ENCODE assay signal across 24 mouse cellular contexts in the genomic region with DNA sequence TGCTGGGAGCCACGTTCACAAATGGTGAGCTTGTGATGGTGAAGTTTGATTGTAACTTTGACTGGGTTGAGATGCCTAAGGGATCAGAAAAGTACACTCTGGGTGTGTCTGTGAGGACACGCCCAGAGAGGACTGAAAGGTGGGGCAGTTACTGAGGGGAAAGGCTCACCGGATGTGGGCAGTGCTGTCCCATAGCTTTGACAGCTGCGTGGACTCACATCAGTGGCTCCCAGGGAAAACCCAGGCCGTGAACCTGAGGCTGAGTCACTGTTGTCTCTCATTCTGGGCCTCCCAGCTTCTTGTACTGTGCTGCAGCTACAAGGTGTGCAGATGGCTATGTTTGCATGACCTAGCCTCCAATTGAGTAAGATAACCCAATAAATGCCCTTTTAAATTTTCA. TPM values are rescaled to one million over a fixed set of nuclear protein-coding genes. Genes with fewer than 3 reads are reported as not detected.
DNase-seq lines count a peak whose midpoint lies in the region; ATAC-seq and TF ChIP-seq lines count a peak whose summit lies in the region.
"Had no signal": no experiment of that assay in that cellular context is flagged by ENCODE, and none has a peak within 500 bp of the region (broad histone marks: within the 10 kb centered on the region; RNA-seq: fewer than 3 reads in every experiment).

No protein-coding gene starts in this region.

- H3K27me3 ChIP-seq in intestine, embryonic 15.5 days (replicated peaks) = 0 out of 2 replicates have a peak, but pooled peaks cover under 1% of the 10 kb centered on the region
- H3K27me3 ChIP-seq in intestine, embryonic 16.5 days (replicated peaks; ENCODE audit: control insufficient read depth, insufficient read depth, low read length) = no peaks in the 10 kb centered on the region
- H3K27me3 ChIP-seq in ES-Bruce4 (ENCODE audit: control insufficient read depth, insufficient read depth, low read length, poor library complexity, severe bottlenecking) = no peaks in the 10 kb centered on the region
- H3K27me3 ChIP-seq in forebrain, embryonic 14.5 days (replicated peaks; ENCODE audit: control insufficient read depth, insufficient read depth, low read length) = no peaks in the 10 kb centered on the region
- no peaks in the 10 kb centered on the region for H3K27me3 ChIP-seq in midbrain, postnatal 0 days (ENCODE audit: insufficient read depth, low read length)
- H3K27me3 ChIP-seq: forebrain, embryonic 13.5 days; hindbrain, embryonic 15.5 days had no signal

- no peaks in the 10 kb centered on the region for H3K4me1 ChIP-seq in intestine, embryonic 15.5 days (replicated peaks)
- H3K4me1 ChIP-seq in intestine, embryonic 16.5 days (ENCODE audit: control insufficient read depth, insufficient read depth, low read length) = no peaks in the 10 kb centered on the region
- H3K4me1 ChIP-seq in ES-Bruce4 (ENCODE audit: control insufficient read depth, insufficient read depth, low read length) = peaks cover 2% of the 10 kb centered on the region
- H3K4me1 ChIP-seq in forebrain, embryonic 14.5 days (ENCODE audit: control insufficient read depth, insufficient read depth, low read length) = no peaks in the 10 kb centered on the region
- no peaks in the 10 kb centered on the region for H3K4me1 ChIP-seq in midbrain, postnatal 0 days (ENCODE audit: insufficient read depth, low read length)
- H3K4me1 ChIP-seq: embryonic facial prominence, embryonic 13.5 days; forebrain, embryonic 13.5 days; heart, embryonic 13.5 days; hindbrain, embryonic 15.5 days had no signal

- no peak overlapping the region for H3K4me2 ChIP-seq in intestine, embryonic 15.5 days (replicated peaks)
- H3K4me2 ChIP-seq in intestine, embryonic 16.5 days (ENCODE audit: low read depth, low read length) = no peak overlapping the region
- H3K4me2 ChIP-seq in forebrain, embryonic 14.5 days (ENCODE audit: low read length) = no peak overlapping the region
- H3K4me2 ChIP-seq in midbrain, postnatal 0 days (ENCODE audit: low read depth, low read length, poor library complexity, severe bottlenecking) = no peak overlapping the region
- H3K4me2 ChIP-seq: embryonic facial prominence, embryonic 13.5 days; forebrain, embryonic 13.5 days; heart, embryonic 13.5 days; hindbrain, embryonic 15.5 days had no signal

- 68% methylated on average over 5 of the region's 5 CpGs for WGBS in intestine, embryonic 15.5 days
- 68% methylated on average over 5 of the region's 5 CpGs for WGBS in intestine, embryonic 16.5 days
- 89% methylated on average over 5 of the region's 5 CpGs for WGBS in forebrain, embryonic 14.5 days
- 89% methylated on average over 5 of the region's 5 CpGs for WGBS in midbrain, postnatal 0 days

- TF ChIP-seq EP300 in ES-Bruce4 (IDR thresholded peaks at IDR 0.05; ENCODE audit: insufficient read depth, low read depth, low read length) = no peak

- DNase-seq in adrenal gland, postnatal 10 days = no peak
- DNase-seq in forebrain, embryonic 14.5 days (ENCODE audit: low spot score) = no peak
- DNase-seq in midbrain, postnatal 0 days (ENCODE audit: low spot score) = no peak
- DNase-seq: adrenal gland, postnatal 25 days; B cell, adult 2 months; cerebellum, adult 18-20 months; cerebellum, adult 9-11 months; cerebellum, postnatal 36 days; gastrocnemius, adult 2 months; gastrocnemius, postnatal 25 days; heart, adult 11 months; heart, postnatal 36 days had no signal

- H3K9me3 ChIP-seq in intestine, embryonic 15.5 days = no peaks in the 10 kb centered on the region
- H3K9me3 ChIP-seq in intestine, embryonic 16.5 days (ENCODE audit: control insufficient read depth, low read length) = no peaks in the 10 kb centered on the region
- peaks cover 11% of the 10 kb centered on the region for H3K9me3 ChIP-seq in ES-Bruce4 (replicated peaks; ENCODE audit: control insufficient read depth, insufficient read depth, low read length, poor library complexity, severe bottlenecking)
- H3K9me3 ChIP-seq in forebrain, embryonic 14.5 days (replicated peaks; ENCODE audit: control insufficient read depth, low read length) = no peaks in the 10 kb centered on the region
- H3K9me3 ChIP-seq in midbrain, postnatal 0 days (ENCODE audit: low read length) = no peaks in the 10 kb centered on the region
- H3K9me3 ChIP-seq: embryonic facial prominence, embryonic 13.5 days; forebrain, embryonic 13.5 days; heart, embryonic 13.5 days; hindbrain, embryonic 15.5 days had no signal

- peak; percentile 31; the same call in 1 of the 2 replicates for ATAC-seq in intestine, embryonic 15.5 days
- ATAC-seq in intestine, embryonic 16.5 days = no peak
- ATAC-seq in megakaryocyte-erythroid progenitor cell, adult 5-6 weeks (replicated peaks; ENCODE audit: low FRiP score, low TSS enrichment, poor library complexity, severe bottlenecking) = 0 out of 2 replicates have a peak, but pooled peaks have one; percentile 47
- no peak for ATAC-seq in forebrain, embryonic 14.5 days
- no peak for ATAC-seq in midbrain, postnatal 0 days (ENCODE audit: low FRiP score)
- ATAC-seq: activated CD4-positive, CD25-positive, alpha-beta regulatory T cell, adult 4 months; forebrain, embryonic 13.5 days had no signal

- H3K9ac ChIP-seq in intestine, embryonic 15.5 days = no peak overlapping the region
- H3K9ac ChIP-seq in intestine, embryonic 16.5 days (ENCODE audit: low read depth, low read length) = no peak overlapping the region
- H3K9ac ChIP-seq in ES-Bruce4 (ENCODE audit: low read depth, poor library complexity, severe bottlenecking) = no peak overlapping the region
- H3K9ac ChIP-seq in forebrain, embryonic 14.5 days (ENCODE audit: low read length) = no peak overlapping the region
- H3K9ac ChIP-seq in midbrain, postnatal 0 days (replicated peaks; ENCODE audit: low read length, poor library complexity, severe bottlenecking) = no peak overlapping the region
- H3K9ac ChIP-seq: embryonic facial prominence, embryonic 13.5 days; forebrain, embryonic 13.5 days; heart, embryonic 13.5 days; hindbrain, embryonic 15.5 days had no signal

- no peak for TF ChIP-seq CTCF in ES-Bruce4 (IDR thresholded peaks at IDR 0.05; ENCODE audit: low read depth, low read length)
- TF ChIP-seq CTCF in midbrain, postnatal 0 days (IDR thresholded peaks at IDR 0.05) = no peak

- no peak overlapping the region for H3K27ac ChIP-seq in intestine, embryonic 15.5 days
- H3K27ac ChIP-seq in intestine, embryonic 16.5 days (ENCODE audit: low read length) = no peak overlapping the region
- H3K27ac ChIP-seq in ES-Bruce4 (ENCODE audit: insufficient read depth, low read length) = peak overlapping the region; percentile 92
- no peak overlapping the region for H3K27ac ChIP-seq in forebrain, embryonic 14.5 days (ENCODE audit: low read depth, low read length)
- no peak overlapping the region for H3K27ac ChIP-seq in midbrain, postnatal 0 days (ENCODE audit: low read depth, low read length)
- H3K27ac ChIP-seq: embryonic facial prominence, embryonic 13.5 days; forebrain, embryonic 13.5 days; gastrocnemius, adult 2 months; heart, embryonic 13.5 days; hindbrain, embryonic 15.5 days had no signal

- no peaks in the 10 kb centered on the region for H3K36me3 ChIP-seq in intestine, embryonic 15.5 days
- no peaks in the 10 kb centered on the region for H3K36me3 ChIP-seq in intestine, embryonic 16.5 days (ENCODE audit: control insufficient read depth, insufficient read depth, low read length)
- H3K36me3 ChIP-seq in ES-Bruce4 (ENCODE audit: control insufficient read depth, insufficient read depth, low read length, poor library complexity, severe bottlenecking) = no peaks in the 10 kb centered on the region
- H3K36me3 ChIP-seq in forebrain, embryonic 14.5 days (ENCODE audit: control insufficient read depth, insufficient read depth, low read length) = no peaks in the 10 kb centered on the region
- no peaks in the 10 kb centered on the region for H3K36me3 ChIP-seq in midbrain, postnatal 0 days (ENCODE audit: insufficient read depth, low read length)
- H3K36me3 ChIP-seq: embryonic facial prominence, embryonic 13.5 days; heart, embryonic 13.5 days; hindbrain, embryonic 15.5 days had no signal

- no peak overlapping the region for H3K4me3 ChIP-seq in intestine, embryonic 15.5 days (replicated peaks)
- H3K4me3 ChIP-seq in intestine, embryonic 16.5 days (ENCODE audit: low read length) = no peak overlapping the region
- no peak overlapping the region for H3K4me3 ChIP-seq in ES-Bruce4 (ENCODE audit: low read depth, low read length)
- H3K4me3 ChIP-seq in forebrain, embryonic 14.5 days (ENCODE audit: low read depth, low read length) = no peak overlapping the region
- no peak overlapping the region for H3K4me3 ChIP-seq in midbrain, postnatal 0 days (ENCODE audit: low read depth, low read length)
- H3K4me3 ChIP-seq: embryonic facial prominence, embryonic 13.5 days; forebrain, embryonic 13.5 days; gastrocnemius, adult 2 months; heart, embryonic 13.5 days; hindbrain, embryonic 15.5 days had no signal

- no peak for TF ChIP-seq POLR2A in ES-Bruce4 (IDR thresholded peaks at IDR 0.05; ENCODE audit: insufficient read depth, low read length)

RNA-seq across cellular contexts. Expression of gene Wdr20, which starts 12.3 kb away (rescaled TPM):
- polyA plus RNA-seq in intestine, embryonic 15.5 days (2015; fragmentation: Nextera tagmentation; extraction: Ambion mirVana) = 19.8 and 21.7 TPM in 2 replicates
- polyA plus RNA-seq in intestine, embryonic 16.5 days (2015; fragmentation: Nextera tagmentation; extraction: Ambion mirVana) = 21.1 and 21.7 TPM in 2 replicates
- polyA plus RNA-seq in ES-Bruce4 (2011; ENCODE audit: insufficient read depth, insufficient read length, low read depth, missing spikeins) = 32.7 and 36.4 TPM in 2 replicates
- 19.0 and 42.1 TPM in 2 replicates for total RNA-seq in megakaryocyte-erythroid progenitor cell, adult 5-6 weeks (2014; fragmentation: Nextera tagmentation)
- total RNA-seq in megakaryocyte-erythroid progenitor cell, adult 5-6 weeks (2017) = 29.1 and 29.5 TPM in 2 replicates
- total RNA-seq in adrenal gland, postnatal 10 days (2021) = 10 to 100 TPM; 37.2 to 45.6 TPM
- polyA plus RNA-seq in forebrain, embryonic 14.5 days (2014; fragmentation: Nextera tagmentation; extraction: Ambion mirVana) = 24.6 and 29.7 TPM in 2 replicates
- 33.8 and 38.7 TPM in 2 replicates for total RNA-seq in midbrain, postnatal 0 days (2014; rRNA removed)
- polyA plus RNA-seq in midbrain, postnatal 0 days (2015; fragmentation: Nextera tagmentation; extraction: Ambion mirVana) = 16.0 and 16.2 TPM in 2 replicates

RNA-seq across cellular contexts. Expression of gene Hsp90aa1, which starts 23.0 kb away (rescaled TPM):
- 887 and 955 TPM in 2 replicates for polyA plus RNA-seq in intestine, embryonic 15.5 days (2015; fragmentation: Nextera tagmentation; extraction: Ambion mirVana)
- 679 and 790 TPM in 2 replicates for polyA plus RNA-seq in intestine, embryonic 16.5 days (2015; fragmentation: Nextera tagmentation; extraction: Ambion mirVana)
- 4,323 and 4,421 TPM in 2 replicates for polyA plus RNA-seq in ES-Bruce4 (2011; ENCODE audit: insufficient read depth, insufficient read length, low read depth, missing spikeins)
- total RNA-seq in megakaryocyte-erythroid progenitor cell, adult 5-6 weeks (2014; fragmentation: Nextera tagmentation) = 1,358 and 1,376 TPM in 2 replicates
- total RNA-seq in megakaryocyte-erythroid progenitor cell, adult 5-6 weeks (2017) = 3,639 and 4,695 TPM in 2 replicates
- total RNA-seq in adrenal gland, postnatal 10 days (2021) = 100 to 1,000 TPM; 271 to 276 TPM
- polyA plus RNA-seq in forebrain, embryonic 14.5 days (2014; fragmentation: Nextera tagmentation; extraction: Ambion mirVana) = 1,205 and 1,208 TPM in 2 replicates
- total RNA-seq in midbrain, postnatal 0 days (2014; rRNA removed) = 567 and 693 TPM in 2 replicates
- polyA plus RNA-seq in midbrain, postnatal 0 days (2015; fragmentation: Nextera tagmentation; extraction: Ambion mirVana) = 1,476 and 1,620 TPM in 2 replicates

RNA-seq across cellular contexts. Expression of gene 1700001K19Rik, which starts 43.1 kb away (rescaled TPM):
- not detected in 2 replicates for polyA plus RNA-seq in intestine, embryonic 15.5 days (2015; fragmentation: Nextera tagmentation; extraction: Ambion mirVana)
- not detected in 2 replicates for polyA plus RNA-seq in intestine, embryonic 16.5 days (2015; fragmentation: Nextera tagmentation; extraction: Ambion mirVana)
- not detected in 2 replicates for polyA plus RNA-seq in ES-Bruce4 (2011; ENCODE audit: insufficient read depth, insufficient read length, low read depth, missing spikeins)
- not detected in 2 replicates for total RNA-seq in megakaryocyte-erythroid progenitor cell, adult 5-6 weeks (2014; fragmentation: Nextera tagmentation)
- total RNA-seq in megakaryocyte-erythroid progenitor cell, adult 5-6 weeks (2017) = not detected in 2 replicates
- not detected for total RNA-seq in adrenal gland, postnatal 10 days (2021)
- polyA plus RNA-seq in forebrain, embryonic 14.5 days (2014; fragmentation: Nextera tagmentation; extraction: Ambion mirVana) = not detected in 2 replicates
- total RNA-seq in midbrain, postnatal 0 days (2014; rRNA removed) = not detected in 2 replicates
- polyA plus RNA-seq in midbrain, postnatal 0 days (2015; fragmentation: Nextera tagmentation; extraction: Ambion mirVana) = 0.17 TPM in 1 of 2 replicates, not detected in the other
- total RNA-seq: adrenal gland, adult 18-20 months; adrenal gland, postnatal 25 days; gastrocnemius, adult 2 months; gastrocnemius, postnatal 25 days; heart, postnatal 36 days; MEL had no signal
- polyA plus RNA-seq: embryonic facial prominence, embryonic 13.5 days; heart, embryonic 13.5 days; heart, postnatal 0 days had no signal

Comparison
In these comparisons a context has a peak if more than half of its experiments do, and no peak if none do; other contexts are left out.
1. ATAC-seq: peak in intestine, embryonic 15.5 days (single experiment) and megakaryocyte-erythroid progenitor cell, adult 5-6 weeks (single experiment); none in intestine, embryonic 16.5 days (single experiment), forebrain, embryonic 14.5 days (single experiment) and midbrain, postnatal 0 days (single experiment).